Mouse (Mus musculus): Measurements from ENCODE around the gene Gm7102.
"Not testable (repeated sequence)": the region's sequence is repeated elsewhere in the genome, so short reads cannot be mapped to it uniquely, and the experiment has no call there.

DNA sequence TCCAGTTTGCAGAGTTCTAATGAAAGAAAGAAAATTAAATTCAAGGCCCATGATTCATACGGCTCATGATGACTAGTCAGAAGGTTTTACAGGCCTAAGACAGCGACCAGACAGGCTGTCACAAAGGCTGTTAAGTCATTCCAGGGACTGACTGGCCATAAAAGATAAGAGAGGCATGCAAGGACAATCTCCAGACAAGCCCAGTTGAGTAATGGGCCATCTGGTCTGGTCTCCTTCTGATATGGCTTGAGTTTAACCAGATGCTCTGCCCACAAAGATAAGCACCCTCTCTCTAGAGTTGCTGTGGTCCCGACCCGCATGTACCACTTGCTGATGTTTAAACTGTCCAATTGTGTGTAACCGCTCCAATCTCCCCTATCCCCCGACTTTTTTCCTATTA lies 31.4 kb upstream of the Gm7102 start:
- TF ChIP-seq POLR2A (IDR thresholded peaks at IDR 0.05; ENCODE audit: borderline replicate concordance, insufficient read depth, low read length); CTCF (IDR thresholded peaks at IDR 0.05; ENCODE audit: borderline replicate concordance, insufficient read depth, low read depth, low read length): not testable (repeated sequence)
